Mouse (Mus musculus) hindbrain, embryonic 10.5 days (tissue): Measurements from ENCODE around the gene A430005L14Rik. TPM values are rescaled to one million over a fixed set of nuclear protein-coding genes. Genes with fewer than 3 reads are reported as not detected.
"Not testable (repeated sequence)": the region's sequence is repeated elsewhere in the genome, so short reads cannot be mapped to it uniquely, and the experiment has no call there.

Source experiments
- DNase-seq: peaks from one replicate; pipeline ENCODE4 v3.0.0-alpha.2; 2017; ENCODE audit warnings: low spot score
- H3K27ac ChIP-seq: fragments of 300-500 bp; sonication (generic); 2 replicates; pipeline ENCODE4 v1.5.1; 2016; ENCODE audit warnings: mild to moderate bottlenecking, moderate library complexity
- H3K27me3 ChIP-seq: fragments of 300-500 bp; sonication (generic); 2 replicates; pipeline ENCODE4 v1.6.1; 2016; ENCODE audit warnings: mild to moderate bottlenecking; ENCODE audit not compliant: poor library complexity, insufficient read depth, severe bottlenecking
- H3K36me3 ChIP-seq: fragments of 300-500 bp; sonication (generic); 2 replicates; pipeline ENCODE4 v1.6.1; 2016; ENCODE audit warnings: mild to moderate bottlenecking, moderate library complexity
- H3K4me1 ChIP-seq: fragments of 300-500 bp; sonication (generic); replicated peaks from 2 replicates; pipeline ENCODE4 v1.6.1; 2016; ENCODE audit warnings: mild to moderate bottlenecking
- H3K4me3 ChIP-seq: fragments of 300-500 bp; sonication (generic); 2 replicates; pipeline ENCODE4 v1.5.1; 2016; ENCODE audit warnings: mild to moderate bottlenecking, moderate library complexity
- H3K9me3 ChIP-seq: fragments of 300-500 bp; sonication (generic); 2 replicates; pipeline ENCODE4 v1.6.1; 2016; ENCODE audit warnings: mild to moderate bottlenecking, moderate library complexity
- WGBS: fragments of 180-500 bp; shearing (Covaris S2); methylation state at CpG from one replicate; pipeline ENCODE4 v1.1.7; 2016; 5-methylcytosine and 5-hydroxymethylcytosine counted together
- polyA plus RNA-seq: library from polyadenylated mRNA; unstranded; fragments of >200 nt; fragmentation: Nextera tagmentation; extraction: Ambion mirVana; gene quantifications from 2 replicates; pipeline ENCODE4 v1.2.1, GENCODE M21; 2016

The A430005L14Rik gene
- polyA plus RNA-seq = 131 and 150 TPM in 2 replicates

DNA sequence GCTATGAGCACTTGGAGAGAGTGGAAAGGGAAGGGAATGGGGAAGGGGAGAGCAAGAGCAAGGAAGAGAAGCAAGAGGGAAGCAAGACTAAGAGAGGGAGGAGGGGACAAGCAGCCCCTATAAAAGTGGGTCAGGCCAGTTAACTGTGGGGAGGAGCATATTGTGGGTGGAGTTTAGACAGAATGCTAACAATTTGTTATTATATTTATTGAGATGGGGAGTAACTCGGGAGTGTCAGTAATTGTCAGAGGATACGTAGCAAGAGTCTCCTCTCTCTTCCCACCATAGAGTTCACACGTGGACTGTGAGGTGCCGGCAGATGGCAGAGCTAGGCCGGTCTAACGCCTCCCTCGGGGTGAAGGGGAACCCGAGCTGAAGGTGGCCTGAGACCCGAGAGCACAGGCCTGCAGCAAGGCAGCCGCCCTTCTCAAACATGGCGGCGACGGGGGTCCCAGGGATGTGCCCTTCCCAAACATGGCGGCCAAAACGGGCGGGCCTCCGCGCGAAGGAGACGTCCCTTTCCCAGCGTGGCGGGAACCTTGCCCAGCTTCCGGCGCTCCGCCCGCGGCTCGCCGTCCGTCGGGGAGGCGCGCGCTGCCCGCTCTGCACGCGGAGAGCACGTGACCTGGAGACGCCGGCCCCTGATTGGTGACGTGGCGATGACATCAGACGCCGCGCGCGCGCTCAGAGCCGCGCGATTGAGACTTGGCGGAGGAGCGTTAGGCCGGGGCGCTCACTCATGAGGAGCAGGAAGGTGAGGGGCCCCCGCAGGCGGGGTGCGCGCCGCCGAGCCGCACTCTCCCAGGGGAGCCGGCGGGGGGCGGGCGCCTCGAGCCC lies at the start of gene A430005L14Rik:
TSS of gene A430005L14Rik (plus strand) at position 669 of the 837 bp plus-strand sequence.
- H3K36me3 ChIP-seq = peaks cover 30% of the 10 kb centered on the region
- peak within 1 kb of the TSS; percentile 95 for H3K27ac ChIP-seq
- H3K4me3 ChIP-seq = peak within 1 kb of the TSS; percentile 92
- peaks cover 20% of the 10 kb centered on the region for H3K27me3 ChIP-seq
- peak; percentile 97 for DNase-seq
- 2% methylated on average over 67 of the region's 67 CpGs for WGBS
- H3K9me3 ChIP-seq = no peaks in the 10 kb centered on the region
- H3K4me1 ChIP-seq = peaks cover 26% of the 10 kb centered on the region

DNA sequence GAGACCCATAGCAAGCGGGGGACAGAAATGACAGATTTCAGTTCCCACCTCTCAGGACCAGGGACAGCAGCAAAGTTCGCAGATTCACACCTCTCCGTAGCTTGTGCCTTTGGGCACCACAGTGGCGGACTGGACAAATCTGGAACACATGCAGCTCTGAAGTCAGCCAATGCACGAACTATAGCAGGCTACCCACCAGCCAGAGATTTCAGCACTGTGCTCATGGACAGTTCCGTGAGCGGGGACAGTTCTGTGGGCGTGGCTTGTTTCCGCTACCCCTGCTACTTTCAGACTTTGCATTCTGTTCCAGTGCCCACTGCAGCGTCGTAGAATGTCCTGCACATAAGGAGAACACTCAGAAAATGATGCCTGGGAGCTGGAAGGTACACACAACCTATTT lies 49.5 kb upstream of the A430005L14Rik start:
- Histone ChIP-seq H3K36me3 (no peaks in the 10 kb centered on the region), H3K4me3 (no peak overlapping the region), H3K4me1 (no peaks in the 10 kb centered on the region), H3K27me3 (no peaks in the 10 kb centered on the region), H3K9me3 (no peaks in the 10 kb centered on the region), H3K27ac (no peak overlapping the region)
- peak; percentile 68 for DNase-seq
- WGBS = 24% methylated on average over 11 of the region's 11 CpGs

GRCm38 (mm10) chr4:153913635-153914034 lies 43.4 kb upstream of the A430005L14Rik start:
- no peaks in the 10 kb centered on the region for H3K4me1 ChIP-seq
- no peaks in the 10 kb centered on the region for H3K9me3 ChIP-seq
- WGBS = 65% methylated on average over 3 of the region's 3 CpGs
- no peak overlapping the region for H3K27ac ChIP-seq
- no peaks in the 10 kb centered on the region for H3K36me3 ChIP-seq
- no peak overlapping the region for H3K4me3 ChIP-seq
- DNase-seq = peak; percentile 6
- no peaks in the 10 kb centered on the region for H3K27me3 ChIP-seq

DNA sequence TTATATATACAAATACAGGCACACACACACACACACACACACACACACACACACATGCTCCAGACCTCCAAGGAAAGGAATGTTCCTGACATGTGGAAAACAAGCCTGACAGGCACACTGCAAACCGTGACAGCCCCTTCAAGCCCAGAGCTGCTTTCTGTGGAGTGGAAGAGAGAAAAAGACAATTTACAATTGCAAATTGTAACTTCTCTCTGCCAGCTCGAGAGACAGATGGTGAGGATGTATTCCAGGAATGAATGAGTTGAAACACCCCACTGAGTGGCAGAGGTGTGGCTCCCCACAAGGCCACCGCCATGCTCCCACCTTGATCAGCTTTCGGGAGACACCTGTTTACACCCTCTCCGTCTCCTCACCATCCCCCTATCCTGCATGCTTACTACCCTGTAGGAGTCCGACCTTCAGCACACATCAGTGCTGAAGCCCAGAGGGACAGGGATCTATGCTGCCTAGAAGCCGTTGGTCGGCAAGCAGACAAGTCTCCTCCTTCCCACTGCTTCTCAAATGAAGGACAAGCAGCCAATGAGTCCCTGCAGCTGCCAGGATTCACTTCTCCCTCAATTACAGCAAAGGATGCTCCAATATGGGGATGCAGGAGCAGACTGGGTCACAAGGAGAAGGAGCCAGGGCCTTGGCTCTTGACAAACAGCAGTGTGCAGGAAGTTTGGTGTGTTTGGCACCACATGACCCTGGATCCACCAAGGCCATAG lies 39.1 kb upstream of the A430005L14Rik start:
- H3K4me3 ChIP-seq = no peak overlapping the region
- H3K27me3 ChIP-seq = peaks cover 4% of the 10 kb centered on the region; the same call in 1 of the 2 replicates
- no peaks in the 10 kb centered on the region for H3K36me3 ChIP-seq
- no peak overlapping the region for H3K27ac ChIP-seq
- 0 out of 2 replicates have a peak, but pooled peaks cover 8% of the 10 kb centered on the region for H3K4me1 ChIP-seq
- no peak for DNase-seq
- WGBS = 54% methylated on average over 8 of the region's 8 CpGs
- H3K9me3 ChIP-seq = no peaks in the 10 kb centered on the region

GRCm38 (mm10) chr4:153920517-153921233 lies 36.4 kb upstream of the A430005L14Rik start:
- WGBS = 70% methylated on average over 9 of the region's 9 CpGs
- H3K9me3 ChIP-seq = no peaks in the 10 kb centered on the region
- no peak for DNase-seq
- H3K4me3 ChIP-seq = no peak overlapping the region
- H3K36me3 ChIP-seq = no peaks in the 10 kb centered on the region
- H3K27me3 ChIP-seq = peaks cover 4% of the 10 kb centered on the region; the same call in 1 of the 2 replicates
- no peak overlapping the region for H3K27ac ChIP-seq
- H3K4me1 ChIP-seq = 0 out of 2 replicates have a peak, but pooled peaks cover 8% of the 10 kb centered on the region

DNA sequence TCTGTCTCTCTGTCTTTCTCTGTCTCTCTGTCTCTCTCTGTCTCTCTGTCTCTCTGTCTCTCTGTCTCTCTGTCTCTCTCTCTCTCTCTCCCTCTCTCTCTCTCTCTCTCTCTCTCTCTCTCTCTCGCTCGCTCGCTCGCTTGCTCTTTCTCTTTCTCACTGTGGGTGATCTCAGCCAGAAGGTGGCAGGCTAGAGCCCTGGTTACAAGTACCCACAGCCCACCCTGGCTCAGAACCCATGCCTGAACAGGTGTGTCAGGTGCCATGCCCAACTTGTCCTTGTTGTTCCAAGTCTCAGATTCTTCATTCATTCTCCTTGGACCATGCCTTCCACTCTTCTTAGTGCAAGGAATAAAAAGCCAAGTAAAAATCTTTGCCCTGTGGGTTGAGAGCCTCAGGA lies 34.9 kb upstream of the A430005L14Rik start:
- not testable (repeated sequence) for H3K27ac ChIP-seq, H3K27me3 ChIP-seq, H3K9me3 ChIP-seq, H3K36me3 ChIP-seq, H3K4me3 ChIP-seq, DNase-seq, H3K4me1 ChIP-seq
- WGBS = 43% methylated on average over 4 of the region's 4 CpGs

GRCm38 (mm10) chr4:153928772-153929299 lies 28.2 kb upstream of the A430005L14Rik start:
- no peak for DNase-seq
- Histone ChIP-seq H3K4me1 (peaks cover 14% of the 10 kb centered on the region), H3K9me3 (no peaks in the 10 kb centered on the region), H3K4me3 (no peak overlapping the region), H3K27me3 (no peaks in the 10 kb centered on the region), H3K36me3 (no peaks in the 10 kb centered on the region), H3K27ac (no peak overlapping the region)
- 84% methylated on average over 11 of the region's 11 CpGs for WGBS

GRCm38 (mm10) chr4:153929425-153929824 lies 27.6 kb upstream of the A430005L14Rik start:
- H3K36me3 ChIP-seq = no peaks in the 10 kb centered on the region
- no peaks in the 10 kb centered on the region for H3K9me3 ChIP-seq
- H3K27me3 ChIP-seq = no peaks in the 10 kb centered on the region
- 82% methylated on average over 10 of the region's 10 CpGs for WGBS
- H3K27ac ChIP-seq = no peak overlapping the region
- no peak overlapping the region for H3K4me3 ChIP-seq
- peaks cover 14% of the 10 kb centered on the region for H3K4me1 ChIP-seq
- DNase-seq = no peak

DNA sequence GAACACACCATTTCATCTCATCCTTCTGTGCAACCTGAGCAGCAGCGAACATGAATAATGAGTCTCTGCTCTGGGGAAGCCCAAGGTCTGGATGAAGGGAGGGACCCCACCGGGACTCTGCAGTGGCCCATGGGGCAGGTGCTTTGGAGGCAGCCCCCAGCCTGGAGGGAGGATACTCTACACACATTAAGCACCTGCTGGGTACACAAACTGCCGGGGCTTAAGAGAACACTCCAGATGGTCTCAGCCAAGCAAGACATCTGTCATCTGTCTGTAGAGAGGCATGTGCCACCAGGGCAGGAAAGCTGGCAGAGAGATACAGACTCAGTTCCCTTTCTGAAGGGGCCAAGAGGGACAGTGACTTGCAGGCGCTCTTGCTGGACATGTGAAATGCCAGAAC lies 27.1 kb upstream of the A430005L14Rik start:
- no peaks in the 10 kb centered on the region for H3K9me3 ChIP-seq
- no peak overlapping the region for H3K27ac ChIP-seq
- DNase-seq = no peak
- H3K36me3 ChIP-seq = no peaks in the 10 kb centered on the region
- H3K4me1 ChIP-seq = peaks cover 14% of the 10 kb centered on the region
- WGBS = 79% methylated on average over 4 of the region's 4 CpGs
- no peak overlapping the region for H3K4me3 ChIP-seq
- H3K27me3 ChIP-seq = no peaks in the 10 kb centered on the region

DNA sequence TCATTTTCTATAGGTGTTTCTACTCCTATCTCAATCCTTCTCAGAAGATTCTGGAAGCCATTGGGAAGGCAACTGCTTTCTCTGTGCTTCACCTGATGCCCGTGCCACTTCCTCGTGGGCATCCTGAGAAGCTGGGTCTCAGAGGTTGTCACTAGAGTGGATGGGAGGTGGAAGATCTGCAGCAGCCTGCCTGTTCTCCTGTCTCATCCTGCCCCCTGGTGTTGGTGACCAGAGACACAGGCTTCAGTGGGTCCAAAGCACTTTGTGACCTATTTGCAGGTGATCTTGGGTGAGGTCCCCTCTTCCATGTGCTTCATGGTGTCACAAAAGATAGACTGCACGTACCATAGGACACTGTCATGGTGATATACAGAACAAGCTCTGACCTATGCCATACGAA lies 13.8 kb upstream of the A430005L14Rik start:
- WGBS = 67% methylated on average over 4 of the region's 4 CpGs
- Histone ChIP-seq H3K9me3 (no peaks in the 10 kb centered on the region), H3K27ac (no peak overlapping the region), H3K4me3 (no peak overlapping the region), H3K4me1 (peaks cover 30% of the 10 kb centered on the region), H3K36me3 (no peaks in the 10 kb centered on the region), H3K27me3 (peaks cover 11% of the 10 kb centered on the region)
- DNase-seq = peak; percentile 45

DNA sequence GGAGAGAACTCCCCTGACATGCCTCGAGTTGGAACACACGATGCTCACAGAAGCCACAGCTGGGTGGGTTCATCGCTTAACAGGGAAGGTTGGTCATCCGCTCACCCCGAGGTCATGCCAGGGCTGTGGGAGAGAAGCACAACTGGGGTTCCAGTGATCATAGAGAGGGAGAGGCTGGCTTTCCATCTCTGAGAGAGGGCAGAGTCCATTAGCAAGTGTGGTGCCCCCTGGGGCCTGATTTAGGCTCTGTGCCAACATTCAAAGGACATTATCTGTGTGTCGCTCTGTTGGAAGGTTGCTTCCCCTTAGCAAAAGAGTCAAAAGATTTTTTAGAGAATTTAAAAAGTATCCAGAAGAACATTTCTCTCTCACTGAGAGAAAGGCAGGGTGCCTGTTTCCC lies 12.8 kb upstream of the A430005L14Rik start:
- 52% methylated on average over 6 of the region's 6 CpGs for whole genome bisulfite sequencing
- Histone ChIP-seq H3K36me3 (no peaks in the 10 kb centered on the region), H3K27ac (no peak overlapping the region), H3K4me1 (peaks cover 30% of the 10 kb centered on the region), H3K9me3 (no peaks in the 10 kb centered on the region), H3K27me3 (peaks cover 11% of the 10 kb centered on the region), H3K4me3 (no peak overlapping the region)
- no peak for DNase-seq

- no peak for DNase-seq
- H3K4me3 ChIP-seq = no peak overlapping the region
- 88% methylated on average over 6 of the region's 6 CpGs for WGBS
- no peaks in the 10 kb centered on the region for H3K9me3 ChIP-seq
- peaks cover 26% of the 10 kb centered on the region for H3K4me1 ChIP-seq
- H3K27ac ChIP-seq = no peak overlapping the region
- peaks cover 11% of the 10 kb centered on the region for H3K27me3 ChIP-seq
- no peaks in the 10 kb centered on the region for H3K36me3 ChIP-seq
Measured at GRCm38 (mm10) chr4:153945741-153946140, 11.3 kb upstream of the A430005L14Rik start.
